Mouse (Mus musculus) G1E (cell line): Measurements from ENCODE around the gene Slirp.

ENCODE experiments used
- CTCF ChIP-seq: IDR thresholded peaks from 2 replicates; pipeline ENCODE4 v1.5.1; 2012; ENCODE audit warnings: low read depth, low read length, inconsistent platforms, mixed read lengths
- POLR2AphosphoS5 ChIP-seq: IDR thresholded peaks from 2 replicates; pipeline ENCODE4 v1.6.1; 2012; ENCODE audit warnings: low read depth, low read length, inconsistent platforms; ENCODE audit not compliant: insufficient replicate concordance

- TF ChIP-seq POLR2AphosphoS5 (no peak), CTCF (no peak)
Observed at GRCm38 (mm10) chr12:87415358-87415757, 28.3 kb upstream of the Slirp start.
